ENCODE assay signal across 9 mouse cellular contexts in genomic region chr15:81796228-81796627, GRCm38 (mm10). TPM values are rescaled to one million over a fixed set of nuclear protein-coding genes. Genes with fewer than 3 reads are reported as not detected.
DNase-seq lines count a peak whose midpoint lies in the region; ATAC-seq and TF ChIP-seq lines count a peak whose summit lies in the region.
"Had no signal": no experiment of that assay in that cellular context is flagged by ENCODE, and none has a peak within 500 bp of the region (broad histone marks: within the 10 kb centered on the region; RNA-seq: fewer than 3 reads in every experiment).

No protein-coding gene starts in this region.

- H3K27me3 ChIP-seq in CH12.LX (replicated peaks), result no peaks in the 10 kb centered on the region
- no peaks in the 10 kb centered on the region for H3K27me3 ChIP-seq in heart, embryonic 16.5 days (ENCODE audit: control insufficient read depth, insufficient read depth, low read length)
- H3K27me3 ChIP-seq in lung, embryonic 15.5 days, result no peaks in the 10 kb centered on the region
- H3K27me3 ChIP-seq: heart, embryonic 13.5 days had no signal

- peaks cover 23 to 50% of the 10 kb centered on the region in 2 experiments for H3K36me3 ChIP-seq in CH12.LX (replicated peaks in 1 of 2; ENCODE audit: control insufficient read depth in 1 of 2, insufficient read depth in 1 of 2, low read length in 1 of 2)
- peaks cover 16% of the 10 kb centered on the region; the same call in 1 of the 2 replicates for H3K36me3 ChIP-seq in heart, embryonic 16.5 days (ENCODE audit: control insufficient read depth, insufficient read depth)
- H3K36me3 ChIP-seq in lung, embryonic 15.5 days, result peaks cover 31% of the 10 kb centered on the region

- peak in 1 of 2 experiments; percentile 23; a peak in 2 of 4 replicates for TF ChIP-seq CTCF in CH12.LX (conservative IDR thresholded peaks at IDR 0.05 in 1 of 2, IDR thresholded peaks at IDR 0.05 in 1 of 2; ENCODE audit: low read depth in 2 of 2, low read length in 2 of 2)

- no peak for TF ChIP-seq POLR2A in CH12.LX (IDR thresholded peaks at IDR 0.05; ENCODE audit: low read depth, low read length)

- no peaks in the 10 kb centered on the region for H3K4me1 ChIP-seq in CH12.LX (ENCODE audit: control insufficient read depth in 1 of 2, insufficient read depth in 2 of 2)
- no peaks in the 10 kb centered on the region for H3K4me1 ChIP-seq in heart, embryonic 16.5 days (ENCODE audit: control insufficient read depth, insufficient read depth, low read length)
- no peaks in the 10 kb centered on the region for H3K4me1 ChIP-seq in lung, embryonic 15.5 days

- no peak overlapping the region for H3K9ac ChIP-seq in CH12.LX (ENCODE audit: insufficient read depth, low read depth)
- no peak overlapping the region for H3K9ac ChIP-seq in heart, embryonic 16.5 days (ENCODE audit: low read length)
- no peak overlapping the region for H3K9ac ChIP-seq in lung, embryonic 15.5 days
- H3K9ac ChIP-seq: heart, embryonic 13.5 days had no signal

- H3K9me3 ChIP-seq in CH12.LX (replicated peaks; ENCODE audit: low read length), result no peaks in the 10 kb centered on the region
- no peaks in the 10 kb centered on the region for H3K9me3 ChIP-seq in heart, embryonic 16.5 days (replicated peaks; ENCODE audit: control insufficient read depth, low read length)
- no peaks in the 10 kb centered on the region for H3K9me3 ChIP-seq in lung, embryonic 15.5 days
- H3K9me3 ChIP-seq: heart, embryonic 13.5 days had no signal

- DNase-seq in gastrocnemius, adult 18-20 months (ENCODE audit: low spot score), result peak; percentile 22
- DNase-seq in gastrocnemius, postnatal 4 days (ENCODE audit: low spot score in 2 of 2), result no peak
- no peak for DNase-seq in CH12.LX (ENCODE audit: extremely low read depth)
- DNase-seq in yolk sac, embryonic 10.5 days (ENCODE audit: low spot score), result no peak
- DNase-seq in cerebellum, adult 9-10 months, result no peak
- DNase-seq in frontal cortex, postnatal 36 days (ENCODE audit: low spot score in 2 of 2), result no peak

- H3K27ac ChIP-seq in CH12.LX (ENCODE audit: insufficient read depth, low read depth), result no peak overlapping the region
- no peak overlapping the region for H3K27ac ChIP-seq in heart, embryonic 16.5 days (ENCODE audit: low read length)
- 0 out of 2 replicates have a peak overlapping the region, but pooled peaks have one; percentile 15 for H3K27ac ChIP-seq in lung, embryonic 15.5 days
- H3K27ac ChIP-seq: heart, embryonic 13.5 days had no signal

- no peak overlapping the region for H3K4me2 ChIP-seq in CH12.LX (ENCODE audit: insufficient read depth, low read depth, poor library complexity, severe bottlenecking)
- no peak overlapping the region for H3K4me2 ChIP-seq in heart, embryonic 16.5 days (ENCODE audit: low read depth, low read length)
- H3K4me2 ChIP-seq in lung, embryonic 15.5 days, result no peak overlapping the region
- H3K4me2 ChIP-seq: heart, embryonic 13.5 days had no signal

- no peaks in the 10 kb centered on the region for H3K79me2 ChIP-seq in CH12.LX (replicated peaks; ENCODE audit: control insufficient read depth, extremely low read depth, insufficient read depth, poor library complexity, severe bottlenecking)

- 79% methylated on average over 3 of the region's 3 CpGs for WGBS in heart, embryonic 16.5 days
- 68% methylated on average over 3 of the region's 3 CpGs for WGBS in lung, embryonic 15.5 days

- in situ Hi-C loops in CH12.LX (cut with MboI; ENCODE audit: low pct_ligation_motif_present, low pct_unique_long_range_greater_than_20kb, low sequenced_read_pairs), result no loop called here

- 0 out of 2 replicates have a peak, but pooled peaks have one; percentile 25 for ATAC-seq in heart, embryonic 16.5 days (replicated peaks; ENCODE audit: extremely low read depth, insufficient read depth, low FRiP score)
- ATAC-seq in lung, embryonic 15.5 days (ENCODE audit: borderline replicate concordance, extremely low read depth, low FRiP score, low TSS enrichment), result peak; percentile 48

- TF ChIP-seq EP300 in CH12.LX (IDR thresholded peaks at IDR 0.05; ENCODE audit: low read length), result no peak

- peak; percentile 38 for TF ChIP-seq RAD21 in CH12.LX (IDR thresholded peaks at IDR 0.05; ENCODE audit: low read depth, low read length)

- dilution Hi-C loops in CH12.LX (cut with MboI; ENCODE audit: extremely low pct_ligation_motif_present, extremely low pct_unique_long_range_greater_than_20kb, low sequenced_read_pairs), result no loop called here

- H3K4me3 ChIP-seq in CH12.LX (replicated peaks in 1 of 3; ENCODE audit: low read depth in 2 of 3, low read length in 2 of 3, poor library complexity in 1 of 3), result no peak overlapping the region
- H3K4me3 ChIP-seq in heart, embryonic 16.5 days (ENCODE audit: low read length), result no peak overlapping the region
- no peak overlapping the region for H3K4me3 ChIP-seq in lung, embryonic 15.5 days
- H3K4me3 ChIP-seq: heart, embryonic 13.5 days had no signal

TF ChIP-seq in CH12.LX, 34 proteins besides CTCF, POLR2A, EP300 and RAD21:
- TF ChIP-seq IRF4 (IDR thresholded peaks at IDR 0.05; ENCODE audit: low read depth, low read length), result no peak
- TF ChIP-seq GABPA (IDR thresholded peaks at IDR 0.05; ENCODE audit: insufficient replicate concordance, low read depth, low read length), result no peak
- no peak for TF ChIP-seq E2F4 (IDR thresholded peaks at IDR 0.05; ENCODE audit: insufficient replicate concordance, low read depth, low read length)
- no peak for TF ChIP-seq HCFC1 (IDR thresholded peaks at IDR 0.05; ENCODE audit: low read depth, low read length)
- no peak for TF ChIP-seq SMC3 (IDR thresholded peaks at IDR 0.05; ENCODE audit: low read depth, low read length)
- TF ChIP-seq CHD2 (IDR thresholded peaks at IDR 0.05; ENCODE audit: low read length), result no peak
- TF ChIP-seq MXI1 (IDR thresholded peaks at IDR 0.05; ENCODE audit: low read depth, low read length), result no peak
- no peak for TF ChIP-seq NRF1 (IDR thresholded peaks at IDR 0.05; ENCODE audit: low read depth, low read length)
- TF ChIP-seq MYC (IDR thresholded peaks at IDR 0.05; ENCODE audit: low read depth, low read length), result no peak
- no peak for TF ChIP-seq ZMIZ1 (IDR thresholded peaks at IDR 0.05; ENCODE audit: low read depth, low read length)
- TF ChIP-seq UBTF (IDR thresholded peaks at IDR 0.05; ENCODE audit: low read depth, low read length), result no peak
- no peak for TF ChIP-seq RCOR1 (conservative IDR thresholded peaks at IDR 0.05; ENCODE audit: low read depth, low read length)

RNA-seq across cellular contexts. Expression of gene Tef, which starts 6.0 kb away (rescaled TPM):
- total RNA-seq in gastrocnemius, adult 18-20 months (2021), result 100 to 1,000 TPM; 124 to 160 TPM
- 100 to 1,000 TPM; 112 to 117 TPM for total RNA-seq in gastrocnemius, postnatal 4 days (2021)
- total RNA-seq in CH12.LX (2012; rRNA removed), result 12.8 and 14.9 TPM in 2 replicates
- 14.4 and 14.7 TPM in 2 replicates for total RNA-seq in CH12.LX (2014; rRNA removed)
- 15.8 and 17.2 TPM in 2 replicates for polyA plus RNA-seq in CH12.LX (2012; ENCODE audit: insufficient read length, low read depth)
- 23.2 and 25.1 TPM in 2 replicates for polyA plus RNA-seq in heart, embryonic 16.5 days (2015; fragmentation: Nextera tagmentation; extraction: Ambion mirVana)
- 27.4 and 31.4 TPM in 2 replicates for polyA plus RNA-seq in lung, embryonic 15.5 days (2015; fragmentation: Nextera tagmentation; extraction: Ambion mirVana)

RNA-seq across cellular contexts. Expression of gene Rangap1, which starts 50.9 kb away (rescaled TPM):
- total RNA-seq in gastrocnemius, adult 18-20 months (2021), result 10 to 100 TPM; 20.0 to 21.4 TPM
- total RNA-seq in gastrocnemius, postnatal 4 days (2021), result 10 to 100 TPM; 37.9 to 38.5 TPM
- total RNA-seq in CH12.LX (2012; rRNA removed) (180 and 227 TPM in 2 replicates), CH12.LX (2014; rRNA removed) (128 and 130 TPM in 2 replicates)
- 207 and 213 TPM in 2 replicates for polyA plus RNA-seq in CH12.LX (2012; ENCODE audit: insufficient read length, low read depth)
- 75.9 and 83.6 TPM in 2 replicates for polyA plus RNA-seq in heart, embryonic 16.5 days (2015; fragmentation: Nextera tagmentation; extraction: Ambion mirVana)
- polyA plus RNA-seq in lung, embryonic 15.5 days (2015; fragmentation: Nextera tagmentation; extraction: Ambion mirVana), result 100 and 111 TPM in 2 replicates

RNA-seq across cellular contexts. Expression of gene Zc3h7b, which starts 51.4 kb away (rescaled TPM):
- 10 to 100 TPM; 32.7 to 34.2 TPM for total RNA-seq in gastrocnemius, adult 18-20 months (2021)
- 10 to 100 TPM; 54.8 to 54.9 TPM for total RNA-seq in gastrocnemius, postnatal 4 days (2021)
- total RNA-seq in CH12.LX (2012; rRNA removed) (19.7 and 20.4 TPM in 2 replicates), CH12.LX (2014; rRNA removed) (7.9 and 8.4 TPM in 2 replicates)
- 37.2 and 43.1 TPM in 2 replicates for polyA plus RNA-seq in CH12.LX (2012; ENCODE audit: insufficient read length, low read depth)
- polyA plus RNA-seq in heart, embryonic 16.5 days (2015; fragmentation: Nextera tagmentation; extraction: Ambion mirVana), result 18.0 and 19.2 TPM in 2 replicates
- polyA plus RNA-seq in lung, embryonic 15.5 days (2015; fragmentation: Nextera tagmentation; extraction: Ambion mirVana), result 30.4 and 30.7 TPM in 2 replicates

Comparison
In these comparisons a context has a peak if more than half of its experiments do, and no peak if none do; other contexts are left out.
1. RNA of gene Tef, which starts 6.0 kb away (total RNA-seq): 124 to 160 TPM in gastrocnemius, adult 18-20 months and 112 to 117 TPM in gastrocnemius, postnatal 4 days; 12.8 to 14.9 TPM in CH12.LX; every median in the first group is over 4 times any median in the second.